In genomic region chr3:88436395-88437201, GRCm38 (mm10) we compare ENCODE assay signal across 9 mouse cellular contexts. TPM values are rescaled to one million over a fixed set of nuclear protein-coding genes. Genes with fewer than 3 reads are reported as not detected.
DNase-seq lines count a peak whose midpoint lies in the region; ATAC-seq and TF ChIP-seq lines count a peak whose summit lies in the region.
"Had no signal": no experiment of that assay in that cellular context is flagged by ENCODE, and none has a peak within 500 bp of the region (broad histone marks: within the 10 kb centered on the region; RNA-seq: fewer than 3 reads in every experiment).

No protein-coding gene starts in this region.

- peak overlapping the region; percentile 74 for H3K4me3 ChIP-seq in E14TG2a.4 (replicated peaks; ENCODE audit: low read length)
- H3K4me3 ChIP-seq in kidney, embryonic 14.5 days (ENCODE audit: low read length): peak overlapping the region; percentile 26
- no peak overlapping the region; the same call in 1 of the 2 replicates for H3K4me3 ChIP-seq in liver, embryonic 15.5 days (replicated peaks)
- H3K4me3 ChIP-seq in neural tube, embryonic 14.5 days (ENCODE audit: low read depth, low read length): peak overlapping the region; percentile 4; the same call in 1 of the 2 replicates

- peak; percentile 60 for DNase-seq in adrenal gland, adult 8-10 months
- peak; percentile 86 for DNase-seq in embryo, embryonic 9.5 days (ENCODE audit: extremely low spot score)
- peak; percentile 37 to 54 for DNase-seq in gastrocnemius, postnatal 4 days (ENCODE audit: low spot score in 2 of 2)

- no peaks in the 10 kb centered on the region for H3K27me3 ChIP-seq in E14TG2a.4 (ENCODE audit: insufficient read depth, low read length)
- no peaks in the 10 kb centered on the region for H3K27me3 ChIP-seq in kidney, embryonic 14.5 days (ENCODE audit: control insufficient read depth, insufficient read depth, low read length)
- peaks cover 56% of the 10 kb centered on the region for H3K27me3 ChIP-seq in liver, embryonic 15.5 days
- no peaks in the 10 kb centered on the region for H3K27me3 ChIP-seq in neural tube, embryonic 14.5 days (ENCODE audit: control insufficient read depth, insufficient read depth, low read length)

- H3K36me3 ChIP-seq in E14TG2a.4 (ENCODE audit: insufficient read depth, low read length): peaks cover 17% of the 10 kb centered on the region
- H3K36me3 ChIP-seq in kidney, embryonic 14.5 days (ENCODE audit: control insufficient read depth, insufficient read depth, low read length): no peaks in the 10 kb centered on the region
- H3K36me3 ChIP-seq in liver, embryonic 15.5 days (replicated peaks): peaks cover 28% of the 10 kb centered on the region
- peaks cover 20% of the 10 kb centered on the region for H3K36me3 ChIP-seq in neural tube, embryonic 14.5 days (ENCODE audit: control insufficient read depth, insufficient read depth, low read length)

- peak overlapping the region; percentile 45; the same call in 1 of the 2 replicates for H3K9ac ChIP-seq in kidney, embryonic 14.5 days (ENCODE audit: low read depth, low read length)
- H3K9ac ChIP-seq in liver, embryonic 15.5 days: 0 out of 2 replicates have a peak overlapping the region, but pooled peaks have one; percentile 11
- no peak overlapping the region for H3K9ac ChIP-seq in neural tube, embryonic 14.5 days (replicated peaks; ENCODE audit: low read depth, low read length)

- H3K4me2 ChIP-seq in kidney, embryonic 14.5 days (replicated peaks; ENCODE audit: low read depth, low read length): peak overlapping the region; percentile 42
- peak overlapping the region; percentile 55 for H3K4me2 ChIP-seq in liver, embryonic 15.5 days
- peak overlapping the region; percentile 36 for H3K4me2 ChIP-seq in neural tube, embryonic 14.5 days (ENCODE audit: low read depth, low read length)

- peak; percentile 95 for ATAC-seq in kidney, embryonic 14.5 days (ENCODE audit: low FRiP score, low TSS enrichment)
- ATAC-seq in liver, embryonic 15.5 days (ENCODE audit: insufficient read depth): peak; percentile 31
- ATAC-seq in neural tube, embryonic 14.5 days (ENCODE audit: low read depth): peak; percentile 78; the same call in 1 of the 2 replicates
- no peak for ATAC-seq in CD4-positive, CD25-positive, alpha-beta regulatory T cell, adult 4 months

- peaks cover 63% of the 10 kb centered on the region for H3K4me1 ChIP-seq in E14TG2a.4 (replicated peaks; ENCODE audit: low read depth, low read length)
- peaks cover 16% of the 10 kb centered on the region for H3K4me1 ChIP-seq in kidney, embryonic 14.5 days (ENCODE audit: control insufficient read depth, insufficient read depth, low read length)
- peaks cover 25% of the 10 kb centered on the region for H3K4me1 ChIP-seq in liver, embryonic 15.5 days (replicated peaks)
- no peaks in the 10 kb centered on the region for H3K4me1 ChIP-seq in neural tube, embryonic 14.5 days (ENCODE audit: control insufficient read depth, insufficient read depth, low read length)

- TF ChIP-seq CTCF in E14TG2a.4 (conservative IDR thresholded peaks at IDR 0.05; ENCODE audit: low read length): peak; percentile 27; the same call in 1 of the 2 replicates

- peak overlapping the region; percentile 68 for H3K27ac ChIP-seq in kidney, embryonic 14.5 days (ENCODE audit: low read depth, low read length)
- H3K27ac ChIP-seq in liver, embryonic 15.5 days (replicated peaks): no peak overlapping the region
- H3K27ac ChIP-seq in neural tube, embryonic 14.5 days (ENCODE audit: low read depth, low read length): no peak overlapping the region

- WGBS in kidney, embryonic 14.5 days: 9% methylated on average over 29 of the region's 29 CpGs
- WGBS in liver, embryonic 15.5 days (ENCODE audit: insufficient replicate concordance): 10% methylated on average over 29 of the region's 29 CpGs
- 10% methylated on average over 29 of the region's 29 CpGs for WGBS in neural tube, embryonic 14.5 days

- no peaks in the 10 kb centered on the region for H3K9me3 ChIP-seq in E14TG2a.4 (ENCODE audit: low read length)
- no peaks in the 10 kb centered on the region for H3K9me3 ChIP-seq in kidney, embryonic 14.5 days (ENCODE audit: control insufficient read depth, low read length)
- no peaks in the 10 kb centered on the region for H3K9me3 ChIP-seq in liver, embryonic 15.5 days (replicated peaks)
- H3K9me3 ChIP-seq in neural tube, embryonic 14.5 days (ENCODE audit: control insufficient read depth, low read length): no peaks in the 10 kb centered on the region

RNA-seq across cellular contexts. Expression of gene Slc25a44, which starts 11.7 kb away (rescaled TPM):
- 10 to 100 TPM; 44.3 to 50.8 (median 47.0) TPM for total RNA-seq in adrenal gland, adult 8-10 months (2022)
- 10 to 100 TPM; 12.1 to 13.3 TPM for total RNA-seq in gastrocnemius, postnatal 4 days (2021)
- 13.1 and 19.4 TPM in 2 replicates for polyA plus RNA-seq in kidney, embryonic 14.5 days (2014; fragmentation: Nextera tagmentation; extraction: Ambion mirVana)
- polyA plus RNA-seq in liver, embryonic 15.5 days (2015; fragmentation: Nextera tagmentation; extraction: Ambion mirVana): 10.6 and 12.7 TPM in 2 replicates
- 40.8 and 42.5 TPM in 2 replicates for polyA plus RNA-seq in neural tube, embryonic 14.5 days (2014; fragmentation: Nextera tagmentation; extraction: Ambion mirVana)
- 10 to 100 TPM; 17.5 to 18.5 TPM for polyA plus RNA-seq in CD4-positive, CD25-positive, alpha-beta regulatory T cell, adult 4 months (2017; shearing (Covaris generic))

RNA-seq across cellular contexts. Expression of gene Sema4a, which starts 24.4 kb away (rescaled TPM):
- total RNA-seq in adrenal gland, adult 8-10 months (2022): 10 to 100 TPM; 12.2 to 14.0 (median 12.5) TPM
- 1 to 10 TPM; 3.0 to 4.4 TPM for total RNA-seq in gastrocnemius, postnatal 4 days (2021)
- polyA plus RNA-seq in kidney, embryonic 14.5 days (2014; fragmentation: Nextera tagmentation; extraction: Ambion mirVana): 5.7 and 10.0 TPM in 2 replicates
- polyA plus RNA-seq in liver, embryonic 15.5 days (2015; fragmentation: Nextera tagmentation; extraction: Ambion mirVana): 25.0 and 26.2 TPM in 2 replicates
- polyA plus RNA-seq in neural tube, embryonic 14.5 days (2014; fragmentation: Nextera tagmentation; extraction: Ambion mirVana): 20.8 and 21.5 TPM in 2 replicates
- 10 to 100 TPM; 17.6 to 32.8 TPM for polyA plus RNA-seq in CD4-positive, CD25-positive, alpha-beta regulatory T cell, adult 4 months (2017; shearing (Covaris generic))

RNA-seq across cellular contexts. Expression of gene Pmf1, which starts 26.5 kb away (rescaled TPM):
- 10 to 100 TPM; 31.5 to 46.9 (median 34.3) TPM for total RNA-seq in adrenal gland, adult 8-10 months (2022)
- 10 to 100 TPM; 52.2 to 59.1 TPM for total RNA-seq in gastrocnemius, postnatal 4 days (2021)
- polyA plus RNA-seq in kidney, embryonic 14.5 days (2014; fragmentation: Nextera tagmentation; extraction: Ambion mirVana): 169 and 181 TPM in 2 replicates
- polyA plus RNA-seq in liver, embryonic 15.5 days (2015; fragmentation: Nextera tagmentation; extraction: Ambion mirVana): 77.7 and 83.2 TPM in 2 replicates
- 19.3 and 22.2 TPM in 2 replicates for polyA plus RNA-seq in neural tube, embryonic 14.5 days (2014; fragmentation: Nextera tagmentation; extraction: Ambion mirVana)
- 10 to 100 TPM; 37.2 to 52.9 TPM for polyA plus RNA-seq in CD4-positive, CD25-positive, alpha-beta regulatory T cell, adult 4 months (2017; shearing (Covaris generic))

RNA-seq across cellular contexts. Expression of gene Bglap, which starts 52.3 kb away (rescaled TPM):
- 1 to 10 TPM in 2 of 4 experiments, under 1 TPM in 2; 0.77 to 7.8 (median 2.5) TPM for total RNA-seq in adrenal gland, adult 8-10 months (2022)
- total RNA-seq in gastrocnemius, postnatal 4 days (2021): 1 to 10 TPM in 1 of 2 experiments, not detected in 1; 1.4 TPM
- polyA plus RNA-seq in kidney, embryonic 14.5 days (2014; fragmentation: Nextera tagmentation; extraction: Ambion mirVana): 0.57 TPM in 1 of 2 replicates, not detected in the other
- not detected in 2 replicates for polyA plus RNA-seq in liver, embryonic 15.5 days (2015; fragmentation: Nextera tagmentation; extraction: Ambion mirVana)
- polyA plus RNA-seq in neural tube, embryonic 14.5 days (2014; fragmentation: Nextera tagmentation; extraction: Ambion mirVana): not detected in 2 replicates
- polyA plus RNA-seq in CD4-positive, CD25-positive, alpha-beta regulatory T cell, adult 4 months (2017; shearing (Covaris generic)): not detected
- total RNA-seq: neutrophil, adult 5-6 weeks had no signal

RNA-seq across cellular contexts. Expression of gene Bglap2, which starts 58.1 kb away (rescaled TPM):
- 1 to 10 TPM in 1 of 4 experiments, not detected in 3; 2.1 TPM for total RNA-seq in adrenal gland, adult 8-10 months (2022)
- not detected for total RNA-seq in gastrocnemius, postnatal 4 days (2021)
- polyA plus RNA-seq in kidney, embryonic 14.5 days (2014; fragmentation: Nextera tagmentation; extraction: Ambion mirVana): not detected in 2 replicates
- 0.28 TPM in 1 of 2 replicates, not detected in the other for polyA plus RNA-seq in liver, embryonic 15.5 days (2015; fragmentation: Nextera tagmentation; extraction: Ambion mirVana)
- polyA plus RNA-seq in neural tube, embryonic 14.5 days (2014; fragmentation: Nextera tagmentation; extraction: Ambion mirVana): not detected in 2 replicates
- polyA plus RNA-seq in CD4-positive, CD25-positive, alpha-beta regulatory T cell, adult 4 months (2017; shearing (Covaris generic)): not detected
- total RNA-seq: neutrophil, adult 5-6 weeks had no signal
